Mouse (Mus musculus): Measurements from ENCODE around the gene Oxnad1.

GRCm38 (mm10) chr14:32128409-32128808 lies 43.2 kb downstream of the Oxnad1 start:
- no peak for TF ChIP-seq CTCF (conservative IDR thresholded peaks at IDR 0.05; ENCODE audit: low read length)
- no peak for TF ChIP-seq NANOG (IDR thresholded peaks at IDR 0.05; ENCODE audit: borderline replicate concordance, low read length)
- no peak for TF ChIP-seq POU5F1 (IDR thresholded peaks at IDR 0.05; ENCODE audit: borderline replicate concordance, low read length)
